Mouse (Mus musculus) brain, embryonic 14.5 days (tissue): ENCODE measurements around the gene Mllt10.

ENCODE experiments used
- CTCF ChIP-seq: fragments of 200-500 bp; IDR thresholded peaks from 2 replicates; pipeline ENCODE4 v1.5.1; 2012; ENCODE audit warnings: inconsistent platforms, mild to moderate bottlenecking, moderate library complexity, borderline replicate concordance; ENCODE audit not compliant: insufficient read depth, insufficient read length; ENCODE audit errors: extremely low read depth
- POLR2A ChIP-seq: fragments of 200-500 bp; IDR thresholded peaks from 2 replicates; pipeline ENCODE4 v1.6.1; 2012; ENCODE audit warnings: mild to moderate bottlenecking, inconsistent platforms, borderline replicate concordance; ENCODE audit not compliant: poor library complexity, insufficient read depth, insufficient read length, severe bottlenecking; ENCODE audit errors: extremely low read depth

- TF ChIP-seq CTCF, result no peak
- no peak for TF ChIP-seq POLR2A
These were observed 104.4 kb downstream of the Mllt10 start for GRCm38 (mm10) chr2:18159426-18159825.
